Mouse (Mus musculus): ENCODE measurements at regions not wholly inside any gene's neighbourhood (a gene's known extent, or its start where the extent isn't known, plus 50 kb on each side); places are given as distances from the start of the nearest gene placed in this dataset.

- Histone ChIP-seq H3K9ac (ENCODE audit: low read depth, low read length) (no peak overlapping the region), H3K4me3 (ENCODE audit: low read depth, low read length) (no peak overlapping the region), H3K27me3 (ENCODE audit: control insufficient read depth, insufficient read depth, low read depth, low read length) (peaks cover 4% of the 10 kb centered on the region; the same call in 1 of the 2 replicates), H3K9me3 (replicated peaks; ENCODE audit: control insufficient read depth, low read length, poor library complexity, severe bottlenecking) (no peaks in the 10 kb centered on the region), H3K27ac (ENCODE audit: low read length) (no peak overlapping the region), H3K36me3 (ENCODE audit: control insufficient read depth, insufficient read depth, low read length) (no peaks in the 10 kb centered on the region), H3K4me2 (ENCODE audit: low read length) (no peak overlapping the region), H3K4me1 (ENCODE audit: control insufficient read depth, insufficient read depth, low read length) (peaks cover 4% of the 10 kb centered on the region)
- ATAC-seq, result no peak
- WGBS, result 49% methylated on average over 4 of the region's 4 CpGs
These were observed 59.0 kb upstream of the Cux1 start for GRCm38 (mm10) chr5:136626142-136626771.

- H3K4me3 ChIP-seq (ENCODE audit: low read depth, low read length), result no peak overlapping the region
- H3K27me3 ChIP-seq (ENCODE audit: control insufficient read depth, insufficient read depth, low read depth, low read length), result no peaks in the 10 kb centered on the region; the same call in 1 of the 2 replicates
- no peak overlapping the region for H3K9ac ChIP-seq (ENCODE audit: low read depth, low read length)
- ATAC-seq, result no peak
- H3K27ac ChIP-seq (ENCODE audit: low read length), result no peak overlapping the region
- peaks cover 4% of the 10 kb centered on the region for H3K4me1 ChIP-seq (ENCODE audit: control insufficient read depth, insufficient read depth, low read length)
- H3K4me2 ChIP-seq (ENCODE audit: low read length), result no peak overlapping the region
- no peaks in the 10 kb centered on the region for H3K36me3 ChIP-seq (ENCODE audit: control insufficient read depth, insufficient read depth, low read length)
- WGBS, result 64% methylated on average over 2 of the region's 2 CpGs
- H3K9me3 ChIP-seq (replicated peaks; ENCODE audit: control insufficient read depth, low read length, poor library complexity, severe bottlenecking), result no peaks in the 10 kb centered on the region
These were observed 59.6 kb upstream of the Cux1 start for GRCm38 (mm10) chr5:136626891-136627290.

- no peaks in the 10 kb centered on the region for H3K9me3 ChIP-seq (replicated peaks; ENCODE audit: control insufficient read depth, low read length, poor library complexity, severe bottlenecking)
- WGBS, result 78% methylated on average over 11 of the region's 11 CpGs
- H3K9ac ChIP-seq (ENCODE audit: low read depth, low read length), result no peak overlapping the region
- H3K4me1 ChIP-seq (ENCODE audit: control insufficient read depth, insufficient read depth, low read length), result peaks cover 2% of the 10 kb centered on the region
- no peak overlapping the region for H3K4me2 ChIP-seq (ENCODE audit: low read length)
- no peak overlapping the region for H3K27ac ChIP-seq (ENCODE audit: low read length)
- H3K36me3 ChIP-seq (ENCODE audit: control insufficient read depth, insufficient read depth, low read length), result no peaks in the 10 kb centered on the region
- no peaks in the 10 kb centered on the region; the same call in 1 of the 2 replicates for H3K27me3 ChIP-seq (ENCODE audit: control insufficient read depth, insufficient read depth, low read depth, low read length)
- H3K4me3 ChIP-seq (ENCODE audit: low read depth, low read length), result no peak overlapping the region
- ATAC-seq, result no peak
These were observed 60.5 kb upstream of the Cux1 start for GRCm38 (mm10) chr5:136627671-136628292.

GRCm38 (mm10) chr5:136628502-136628901 is 61.2 kb upstream of the Cux1 start:
- no peaks in the 10 kb centered on the region for H3K9me3 ChIP-seq (replicated peaks; ENCODE audit: control insufficient read depth, low read length, poor library complexity, severe bottlenecking)
- no peak overlapping the region for H3K9ac ChIP-seq (ENCODE audit: low read depth, low read length)
- H3K27ac ChIP-seq (ENCODE audit: low read length), result no peak overlapping the region
- H3K36me3 ChIP-seq (ENCODE audit: control insufficient read depth, insufficient read depth, low read length), result no peaks in the 10 kb centered on the region
- no peak overlapping the region for H3K4me3 ChIP-seq (ENCODE audit: low read depth, low read length)
- H3K4me1 ChIP-seq (ENCODE audit: control insufficient read depth, insufficient read depth, low read length), result no peaks in the 10 kb centered on the region
- ATAC-seq, result no peak
- no peak overlapping the region for H3K4me2 ChIP-seq (ENCODE audit: low read length)
- no peaks in the 10 kb centered on the region; the same call in 1 of the 2 replicates for H3K27me3 ChIP-seq (ENCODE audit: control insufficient read depth, insufficient read depth, low read depth, low read length)
- 87% methylated on average over 5 of the region's 5 CpGs for WGBS

- no peak overlapping the region for H3K9ac ChIP-seq (ENCODE audit: low read depth, low read length)
- no peak overlapping the region for H3K27ac ChIP-seq (ENCODE audit: low read length)
- no peak overlapping the region for H3K4me2 ChIP-seq (ENCODE audit: low read length)
- ATAC-seq, result no peak
- no peaks in the 10 kb centered on the region for H3K36me3 ChIP-seq (ENCODE audit: control insufficient read depth, insufficient read depth, low read length)
- H3K27me3 ChIP-seq (ENCODE audit: control insufficient read depth, insufficient read depth, low read depth, low read length), result no peaks in the 10 kb centered on the region
- H3K4me1 ChIP-seq (ENCODE audit: control insufficient read depth, insufficient read depth, low read length), result no peaks in the 10 kb centered on the region
- H3K9me3 ChIP-seq (replicated peaks; ENCODE audit: control insufficient read depth, low read length, poor library complexity, severe bottlenecking), result no peaks in the 10 kb centered on the region
- WGBS, result 96% methylated on average over 5 of the region's 5 CpGs
- no peak overlapping the region for H3K4me3 ChIP-seq (ENCODE audit: low read depth, low read length)
These were observed 60.7 kb upstream of the Myl10 start for GRCm38 (mm10) chr5:136632286-136632685.

- Histone ChIP-seq H3K4me2 (ENCODE audit: low read length) (no peak overlapping the region), H3K4me1 (ENCODE audit: control insufficient read depth, insufficient read depth, low read length) (no peaks in the 10 kb centered on the region), H3K27ac (ENCODE audit: low read length) (no peak overlapping the region), H3K36me3 (ENCODE audit: control insufficient read depth, insufficient read depth, low read length) (no peaks in the 10 kb centered on the region), H3K9me3 (replicated peaks; ENCODE audit: control insufficient read depth, low read length, poor library complexity, severe bottlenecking) (no peaks in the 10 kb centered on the region), H3K4me3 (ENCODE audit: low read depth, low read length) (no peak overlapping the region), H3K9ac (ENCODE audit: low read depth, low read length) (no peak overlapping the region), H3K27me3 (ENCODE audit: control insufficient read depth, insufficient read depth, low read depth, low read length) (no peaks in the 10 kb centered on the region)
- WGBS, result 69% methylated on average over 6 of the region's 6 CpGs
- no peak for ATAC-seq
These were observed 59.0 kb upstream of the Myl10 start for GRCm38 (mm10) chr5:136633901-136634300.

GRCm38 (mm10) chr5:136635119-136635518 is 57.8 kb upstream of the Myl10 start:
- H3K9ac ChIP-seq (ENCODE audit: low read depth, low read length), result no peak overlapping the region
- WGBS, result 89% methylated on average over 2 of the region's 2 CpGs
- no peaks in the 10 kb centered on the region for H3K36me3 ChIP-seq (ENCODE audit: control insufficient read depth, insufficient read depth, low read length)
- no peak overlapping the region for H3K27ac ChIP-seq (ENCODE audit: low read length)
- H3K4me3 ChIP-seq (ENCODE audit: low read depth, low read length), result no peak overlapping the region
- no peak overlapping the region for H3K4me2 ChIP-seq (ENCODE audit: low read length)
- no peaks in the 10 kb centered on the region for H3K27me3 ChIP-seq (ENCODE audit: control insufficient read depth, insufficient read depth, low read depth, low read length)
- H3K4me1 ChIP-seq (ENCODE audit: control insufficient read depth, insufficient read depth, low read length), result no peaks in the 10 kb centered on the region
- no peak for ATAC-seq
- H3K9me3 ChIP-seq (replicated peaks; ENCODE audit: control insufficient read depth, low read length, poor library complexity, severe bottlenecking), result no peaks in the 10 kb centered on the region

GRCm38 (mm10) chr5:136636476-136636875 is 56.5 kb upstream of the Myl10 start:
- 48% methylated on average over 1 of the region's 1 CpGs for WGBS

GRCm38 (mm10) chr5:136637872-136638271 is 55.1 kb upstream of the Myl10 start:
- no peak for ATAC-seq

More at GRCm38 (mm10) chr5:136636476-136636875, 56.5 kb upstream of the Myl10 start:
- no peak overlapping the region for H3K4me2 ChIP-seq (ENCODE audit: low read length)
- no peaks in the 10 kb centered on the region for H3K27me3 ChIP-seq (ENCODE audit: control insufficient read depth, insufficient read depth, low read depth, low read length)
- H3K4me3 ChIP-seq (ENCODE audit: low read depth, low read length), result no peak overlapping the region
- no peaks in the 10 kb centered on the region for H3K36me3 ChIP-seq (ENCODE audit: control insufficient read depth, insufficient read depth, low read length)
- no peak overlapping the region for H3K27ac ChIP-seq (ENCODE audit: low read length)
- no peak overlapping the region for H3K9ac ChIP-seq (ENCODE audit: low read depth, low read length)
- H3K4me1 ChIP-seq (ENCODE audit: control insufficient read depth, insufficient read depth, low read length), result no peaks in the 10 kb centered on the region
- ATAC-seq, result no peak
- H3K9me3 ChIP-seq (replicated peaks; ENCODE audit: control insufficient read depth, low read length, poor library complexity, severe bottlenecking), result no peaks in the 10 kb centered on the region

More at GRCm38 (mm10) chr5:136637872-136638271, 55.1 kb upstream of the Myl10 start:
- no peak overlapping the region for H3K4me2 ChIP-seq (ENCODE audit: low read length)
- H3K27ac ChIP-seq (ENCODE audit: low read length), result no peak overlapping the region
- no peaks in the 10 kb centered on the region for H3K9me3 ChIP-seq (replicated peaks; ENCODE audit: control insufficient read depth, low read length, poor library complexity, severe bottlenecking)
- no peak overlapping the region for H3K4me3 ChIP-seq (ENCODE audit: low read depth, low read length)
- H3K36me3 ChIP-seq (ENCODE audit: control insufficient read depth, insufficient read depth, low read length), result no peaks in the 10 kb centered on the region
- H3K27me3 ChIP-seq (ENCODE audit: control insufficient read depth, insufficient read depth, low read depth, low read length), result no peaks in the 10 kb centered on the region
- H3K4me1 ChIP-seq (ENCODE audit: control insufficient read depth, insufficient read depth, low read length), result no peaks in the 10 kb centered on the region
- WGBS, result 62% methylated on average over 11 of the region's 11 CpGs
- H3K9ac ChIP-seq (ENCODE audit: low read depth, low read length), result no peak overlapping the region

All from midbrain, embryonic 16.5 days (tissue).